Mouse (Mus musculus) cerebellum, adult 2 months (tissue): ENCODE measurements around the gene Gm44579.

Source experiments
- CTCF ChIP-seq: fragments of 200-500 bp; IDR thresholded peaks from 2 replicates; pipeline ENCODE4 v1.5.1; 2011; ENCODE audit warnings: low read depth, mild to moderate bottlenecking, control low read depth, low read length, moderate library complexity, borderline replicate concordance; ENCODE audit not compliant: insufficient read depth
- POLR2A ChIP-seq: fragments of 200-500 bp; IDR thresholded peaks from 2 replicates; pipeline ENCODE4 v1.6.1; 2011; ENCODE audit warnings: low read length, control low read depth, borderline replicate concordance; ENCODE audit not compliant: insufficient read depth

DNA sequence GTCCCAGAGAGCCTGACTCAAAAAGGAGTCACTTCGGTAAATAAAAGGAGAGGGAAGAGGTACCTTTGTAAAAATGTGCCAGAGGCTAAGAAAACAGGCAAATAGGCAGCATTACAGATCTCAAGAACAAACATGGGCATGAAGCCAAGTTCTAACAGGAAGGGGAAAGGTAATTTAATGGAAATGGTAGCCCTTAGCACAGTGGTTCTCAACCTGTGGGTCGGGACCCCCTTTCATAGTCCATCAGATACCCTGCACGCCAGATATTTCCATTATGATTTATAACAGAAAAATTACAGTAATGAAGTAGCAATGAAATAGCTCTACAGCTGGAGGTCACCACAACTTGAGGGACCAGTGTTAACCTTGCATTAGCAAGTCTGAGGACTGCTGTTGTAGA is 43.5 kb downstream of the Gm44579 start:
- TF ChIP-seq CTCF (no peak), POLR2A (no peak)
